20 mouse cellular contexts compared by ENCODE assay signal in the genomic region with DNA sequence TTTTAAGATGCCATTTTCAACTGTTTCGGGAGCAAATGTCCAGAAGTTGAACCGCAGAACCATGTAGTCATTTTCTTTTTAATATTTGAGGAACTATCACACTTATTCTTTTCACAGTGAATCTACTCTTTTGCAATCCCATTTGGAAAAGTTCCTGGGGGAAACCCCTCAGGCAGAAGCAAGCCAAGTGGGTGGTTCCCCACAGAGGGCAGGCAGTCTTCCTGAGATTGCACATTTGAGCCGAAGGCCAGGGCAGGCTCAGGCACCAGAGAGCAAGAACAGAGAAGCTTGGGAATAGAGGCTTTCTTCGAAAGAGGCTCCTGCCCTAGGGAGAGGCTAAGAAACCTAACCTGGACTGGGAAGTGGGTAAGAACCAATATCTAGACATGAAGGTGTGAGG. TPM values are rescaled to one million over a fixed set of nuclear protein-coding genes. Genes with fewer than 3 reads are reported as not detected.
DNase-seq lines count a peak whose midpoint lies in the region; ATAC-seq lines count a peak whose summit lies in the region.
"Had no signal": no experiment of that assay in that cellular context is flagged by ENCODE, and none has a peak within 500 bp of the region (broad histone marks: within the 10 kb centered on the region; RNA-seq: fewer than 3 reads in every experiment).

No protein-coding gene starts in this region.

- H3K9ac ChIP-seq in forebrain, embryonic 16.5 days (replicated peaks; ENCODE audit: low read depth, low read length), result no peak overlapping the region
- H3K9ac ChIP-seq: heart, embryonic 15.5 days; hindbrain, embryonic 14.5 days; neural tube, embryonic 15.5 days had no signal

- H3K36me3 ChIP-seq in forebrain, embryonic 16.5 days (ENCODE audit: control insufficient read depth, insufficient read depth), result no peaks in the 10 kb centered on the region
- H3K36me3 ChIP-seq: heart, embryonic 15.5 days; neural tube, embryonic 15.5 days had no signal

- no peak overlapping the region for H3K4me2 ChIP-seq in forebrain, embryonic 16.5 days (ENCODE audit: low read length)
- H3K4me2 ChIP-seq: heart, embryonic 15.5 days; hindbrain, embryonic 14.5 days; liver, embryonic 11.5 days; neural tube, embryonic 15.5 days had no signal

- 83% methylated on average over 4 of the region's 4 CpGs for WGBS in forebrain, embryonic 16.5 days

- intact Hi-C loops in heart, postnatal 36 days (cut with DNase I), result no loop called here

- 0 out of 2 replicates have a peak, but pooled peaks cover 5% of the 10 kb centered on the region for H3K4me1 ChIP-seq in forebrain, embryonic 16.5 days (replicated peaks; ENCODE audit: control insufficient read depth, insufficient read depth, low read length)
- H3K4me1 ChIP-seq: heart, embryonic 15.5 days had no signal

- DNase-seq in adrenal gland, postnatal 14 days, result peak; percentile 40
- no peak for DNase-seq in adrenal gland, postnatal 36 days
- DNase-seq in NIH3T3 (ENCODE audit: low read depth), result peak; percentile 57
- peak; percentile 19 to 24 for DNase-seq in heart, postnatal 36 days
- peak; percentile 70 for DNase-seq in lung, postnatal 36 days
- DNase-seq in cerebellum, adult 9-10 months, result no peak
- DNase-seq in layer of hippocampus, adult 11-12 months (ENCODE audit: low spot score), result no peak
- DNase-seq: cerebellum, adult 9-11 months; kidney, postnatal 14 days; layer of hippocampus, postnatal 36 days; right cerebral cortex, postnatal 4 days; thymus, adult 2 months had no signal

- H3K9me3 ChIP-seq in forebrain, embryonic 16.5 days (ENCODE audit: control insufficient read depth, low read length), result no peaks in the 10 kb centered on the region
- H3K9me3 ChIP-seq: heart, embryonic 15.5 days; neural tube, embryonic 15.5 days had no signal

- no peak overlapping the region for H3K4me3 ChIP-seq in forebrain, embryonic 16.5 days (replicated peaks; ENCODE audit: low read length)
- H3K4me3 ChIP-seq: heart, embryonic 15.5 days; neural tube, embryonic 15.5 days had no signal

- no peak overlapping the region for H3K27ac ChIP-seq in forebrain, embryonic 16.5 days (ENCODE audit: low read length)
- H3K27ac ChIP-seq: heart, embryonic 15.5 days; hindbrain, embryonic 14.5 days; neural tube, embryonic 15.5 days had no signal

- no peak for ATAC-seq in forebrain, embryonic 16.5 days
- ATAC-seq: activated CD4-positive, CD25-positive, alpha-beta regulatory T cell, adult 4 months; forebrain, embryonic 14.5 days; intestine, embryonic 16.5 days had no signal

- no peaks in the 10 kb centered on the region for H3K27me3 ChIP-seq in forebrain, embryonic 16.5 days (replicated peaks; ENCODE audit: control insufficient read depth, insufficient read depth, low read length)
- H3K27me3 ChIP-seq: heart, embryonic 15.5 days; neural tube, embryonic 15.5 days had no signal

RNA-seq across cellular contexts. Expression of a gene that starts 19.2 kb away (rescaled TPM):
- total RNA-seq in adrenal gland, postnatal 14 days (2021), result 5.1 and 5.4 TPM in 2 replicates
- 1 to 10 TPM; 2.3 to 4.1 TPM for total RNA-seq in adrenal gland, postnatal 36 days (2021)
- total RNA-seq in heart, postnatal 36 days (2021), result 1 to 10 TPM; 1.0 to 2.0 TPM
- polyA plus RNA-seq in forebrain, embryonic 16.5 days (2015; fragmentation: Nextera tagmentation; extraction: Ambion mirVana), result 0.84 and 1.8 TPM in 2 replicates

Comparison
In these comparisons a context has a peak if more than half of its experiments do, and no peak if none do; other contexts are left out.
1. DNase-seq: peak in adrenal gland, postnatal 14 days (single experiment), NIH3T3 (single experiment), heart, postnatal 36 days (2 of 2) and lung, postnatal 36 days (single experiment); none in adrenal gland, postnatal 36 days (0 of 2), cerebellum, adult 9-10 months (single experiment) and layer of hippocampus, adult 11-12 months (single experiment).